Mouse (Mus musculus) midbrain, embryonic 11.5 days (tissue): ENCODE data around the gene Cox19. TPM values are rescaled to one million over a fixed set of nuclear protein-coding genes. Genes with fewer than 3 reads are reported as not detected.

Experiments used
- ATAC-seq: fragments of 200-750 bp; cut with Nextera tagmentation; 2 replicates; pipeline ENCODE4 v1.8.0; 2017; ENCODE audit warnings: moderate TSS enrichment, moderate library complexity; ENCODE audit not compliant: low FRiP score
- DNase-seq: peaks from one replicate; pipeline ENCODE4 v3.0.0; 2015; ENCODE audit warnings: low spot score; ENCODE audit errors: missing footprints
- H3K27ac ChIP-seq: fragments of 300-500 bp; sonication (generic); 2 replicates; pipeline ENCODE4 v1.5.1; 2014; ENCODE audit warnings: low read depth, low read length
- H3K27me3 ChIP-seq: fragments of 300-500 bp; sonication (generic); 2 replicates; pipeline ENCODE4 v1.6.1; 2014; ENCODE audit warnings: mild to moderate bottlenecking, low read length, moderate library complexity, mixed read lengths; ENCODE audit not compliant: control insufficient read depth, insufficient read depth
- H3K36me3 ChIP-seq: fragments of 300-500 bp; sonication (generic); 2 replicates; pipeline ENCODE4 v1.6.1; 2014; ENCODE audit warnings: mild to moderate bottlenecking, low read length, moderate library complexity, mixed read lengths; ENCODE audit not compliant: control insufficient read depth, insufficient read depth
- H3K4me1 ChIP-seq: fragments of 300-500 bp; sonication (generic); 2 replicates; pipeline ENCODE4 v1.6.1; 2014; ENCODE audit warnings: low read length; ENCODE audit not compliant: control insufficient read depth, insufficient read depth
- H3K4me2 ChIP-seq: fragments of 300-500 bp; sonication (generic); 2 replicates; pipeline ENCODE4 v1.6.1; 2014; ENCODE audit warnings: mild to moderate bottlenecking, moderate library complexity
- H3K4me3 ChIP-seq: fragments of 300-500 bp; sonication (generic); 2 replicates; pipeline ENCODE4 v1.5.1; 2014; ENCODE audit warnings: low read depth, low read length
- H3K9ac ChIP-seq: fragments of 300-500 bp; sonication (generic); 2 replicates; pipeline ENCODE4 v1.6.1; 2014; ENCODE audit warnings: low read length
- H3K9me3 ChIP-seq: fragments of 300-500 bp; sonication (generic); 2 replicates; pipeline ENCODE4 v1.6.1; 2016; ENCODE audit warnings: low read length; ENCODE audit not compliant: control insufficient read depth
- WGBS: fragments of 180-500 bp; shearing (Covaris S2); extraction: QIAGEN DNeasy Blood & Tissue Kit; methylation state at CpG from one replicate; pipeline ENCODE4 v1.1.7; 2014; 5-methylcytosine and 5-hydroxymethylcytosine counted together
- polyA plus RNA-seq: library from polyadenylated mRNA; unstranded; fragments of >200 nt; fragmentation: Nextera tagmentation; extraction: Ambion mirVana; gene quantifications from 2 replicates; pipeline ENCODE4 v1.2.1, GENCODE M21; 2014

The Cox19 gene
- polyA plus RNA-seq, 1 experiment from 2014 or later = 133 TPM

GRCm38 (mm10) chr5:139321331-139321730 is 29.9 kb downstream of the Cox19 start:
- Histone ChIP-seq H3K36me3 (no peaks in the 10 kb centered on the region), H3K4me2 (no peak overlapping the region), H3K9me3 (no peaks in the 10 kb centered on the region), H3K27ac (no peak overlapping the region), H3K4me3 (no peak overlapping the region), H3K27me3 (peaks cover 30% of the 10 kb centered on the region), H3K9ac (no peak overlapping the region), H3K4me1 (0 out of 2 replicates have a peak, but pooled peaks cover 2% of the 10 kb centered on the region)
- 82% methylated on average over 6 of the region's 6 CpGs for WGBS
- DNase-seq (peak; percentile 39), ATAC-seq (no peak)

- Histone ChIP-seq H3K4me3 (no peak overlapping the region), H3K9me3 (no peaks in the 10 kb centered on the region), H3K27ac (no peak overlapping the region), H3K4me1 (0 out of 2 replicates have a peak, but pooled peaks cover 2% of the 10 kb centered on the region), H3K4me2 (no peak overlapping the region), H3K36me3 (no peaks in the 10 kb centered on the region), H3K9ac (no peak overlapping the region), H3K27me3 (peaks cover 21% of the 10 kb centered on the region)
- DNase-seq (no peak), ATAC-seq (no peak)
- 82% methylated on average over 7 of the region's 7 CpGs for WGBS
These were observed 30.8 kb downstream of the Cox19 start for GRCm38 (mm10) chr5:139320424-139320823.

- Histone ChIP-seq H3K9me3 (no peaks in the 10 kb centered on the region), H3K27ac (no peak overlapping the region), H3K4me2 (no peak overlapping the region), H3K9ac (no peak overlapping the region), H3K4me3 (no peak overlapping the region), H3K36me3 (no peaks in the 10 kb centered on the region), H3K4me1 (no peaks in the 10 kb centered on the region), H3K27me3 (no peaks in the 10 kb centered on the region)
- WGBS = 65% methylated on average over 21 of the region's 21 CpGs
- ATAC-seq (no peak), DNase-seq (peak; percentile 62)
These were observed 33.3 kb downstream of the Cox19 start for GRCm38 (mm10) chr5:139317751-139318504.

GRCm38 (mm10) chr5:139316982-139317675 is 34.1 kb downstream of the Cox19 start:
- Histone ChIP-seq H3K27me3 (no peaks in the 10 kb centered on the region), H3K4me3 (no peak overlapping the region), H3K36me3 (no peaks in the 10 kb centered on the region), H3K4me1 (no peaks in the 10 kb centered on the region), H3K4me2 (no peak overlapping the region), H3K9me3 (no peaks in the 10 kb centered on the region), H3K27ac (no peak overlapping the region), H3K9ac (no peak overlapping the region)
- peak; percentile 39 for DNase-seq
- 83% methylated on average over 5 of the region's 6 CpGs for WGBS
- no peak for ATAC-seq

GRCm38 (mm10) chr5:139314941-139315642 is 36.1 kb downstream of the Cox19 start:
- no peaks in the 10 kb centered on the region for H3K27me3 ChIP-seq
- H3K27ac ChIP-seq = no peak overlapping the region
- H3K9me3 ChIP-seq = no peaks in the 10 kb centered on the region
- H3K4me2 ChIP-seq = no peak overlapping the region
- WGBS = 84% methylated on average over 12 of the region's 12 CpGs
- no peaks in the 10 kb centered on the region for H3K36me3 ChIP-seq
- ATAC-seq = no peak
- no peaks in the 10 kb centered on the region for H3K4me1 ChIP-seq
- no peak overlapping the region for H3K4me3 ChIP-seq
- peak; percentile 14 for DNase-seq
- no peak overlapping the region for H3K9ac ChIP-seq

GRCm38 (mm10) chr5:139313536-139313935 is 37.7 kb downstream of the Cox19 start:
- no peak for ATAC-seq
- Histone ChIP-seq H3K27me3 (no peaks in the 10 kb centered on the region), H3K36me3 (no peaks in the 10 kb centered on the region), H3K4me3 (no peak overlapping the region), H3K9ac (no peak overlapping the region), H3K4me1 (no peaks in the 10 kb centered on the region), H3K27ac (no peak overlapping the region), H3K9me3 (no peaks in the 10 kb centered on the region), H3K4me2 (no peak overlapping the region)
- WGBS = 85% methylated on average over 9 of the region's 9 CpGs
- no peak for DNase-seq

- no peak overlapping the region for H3K27ac ChIP-seq
- H3K36me3 ChIP-seq = no peaks in the 10 kb centered on the region
- no peak overlapping the region for H3K4me3 ChIP-seq
- H3K4me2 ChIP-seq = no peak overlapping the region
- H3K9ac ChIP-seq = no peak overlapping the region
- H3K27me3 ChIP-seq = no peaks in the 10 kb centered on the region
- no peaks in the 10 kb centered on the region for H3K4me1 ChIP-seq
- H3K9me3 ChIP-seq = no peaks in the 10 kb centered on the region
- ATAC-seq (no peak), DNase-seq (peak; percentile 69)
- WGBS = 86% methylated on average over 9 of the region's 9 CpGs
These were observed 39.4 kb downstream of the Cox19 start for GRCm38 (mm10) chr5:139311822-139312221.

GRCm38 (mm10) chr5:139310477-139310876 is 40.7 kb downstream of the Cox19 start:
- ATAC-seq = no peak
- WGBS = 91% methylated on average over 4 of the region's 4 CpGs
- Histone ChIP-seq H3K4me3 (no peak overlapping the region), H3K27ac (no peak overlapping the region), H3K36me3 (no peaks in the 10 kb centered on the region), H3K9me3 (no peaks in the 10 kb centered on the region), H3K4me2 (no peak overlapping the region), H3K27me3 (no peaks in the 10 kb centered on the region), H3K9ac (no peak overlapping the region), H3K4me1 (no peaks in the 10 kb centered on the region)
- no peak for DNase-seq

- Histone ChIP-seq H3K4me2 (no peak overlapping the region), H3K4me1 (no peaks in the 10 kb centered on the region), H3K9me3 (no peaks in the 10 kb centered on the region), H3K27ac (no peak overlapping the region), H3K9ac (no peak overlapping the region), H3K27me3 (no peaks in the 10 kb centered on the region), H3K36me3 (no peaks in the 10 kb centered on the region), H3K4me3 (no peak overlapping the region)
- ATAC-seq = no peak
- peak; percentile 53 for DNase-seq
- 89% methylated on average over 3 of the region's 3 CpGs for WGBS
These were observed 41.3 kb downstream of the Cox19 start for GRCm38 (mm10) chr5:139309946-139310345.
